Mouse (Mus musculus): ENCODE results near the gene Tnmd.

Gene Tnmd

DNA sequence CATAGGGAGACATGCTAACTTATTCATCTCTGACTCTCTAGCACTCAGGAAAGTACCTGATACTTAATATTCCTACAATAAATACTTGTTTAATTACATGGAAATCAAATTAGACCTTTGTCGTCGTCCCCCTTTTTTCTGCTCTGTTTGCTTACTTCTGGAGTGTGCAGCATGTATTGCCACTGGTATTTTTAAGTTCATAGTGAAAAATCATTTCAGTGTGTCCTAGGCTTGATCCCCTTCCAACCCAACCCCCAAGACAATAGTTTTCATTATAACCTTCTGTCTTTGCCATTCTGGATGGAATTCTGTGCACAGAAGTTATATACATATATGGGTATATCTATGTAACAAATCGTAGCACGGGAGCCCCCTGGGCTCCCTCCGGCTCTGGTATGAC, at the start of gene Tnmd:
Gene Tnmd (plus strand): TSS at position 301 of the 400 bp plus-strand sequence.
- no peak for DNase-seq

- DNase-seq = no peak
Measured at GRCm38 (mm10) chrX:133853637-133854036, 2.9 kb downstream of the Tnmd start.

DNA sequence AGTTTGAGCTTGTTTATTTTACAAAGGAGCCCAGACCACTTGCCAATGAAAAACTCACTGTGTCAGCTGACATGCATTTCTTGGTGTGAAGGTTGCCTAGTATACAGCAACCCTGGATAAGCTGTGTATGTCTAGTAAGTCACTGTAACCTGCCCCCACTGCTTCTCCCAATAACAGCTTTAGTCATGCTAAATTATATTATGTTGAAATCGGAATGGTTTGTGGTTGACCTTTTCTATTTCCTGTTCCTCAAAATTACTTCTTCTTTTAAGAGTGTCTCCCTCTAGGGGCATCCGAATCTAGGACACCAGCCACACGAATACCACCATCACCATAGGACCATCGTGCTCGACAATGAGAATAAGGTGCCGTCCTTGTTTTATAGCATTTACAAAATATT, 19.0 kb downstream of the Tnmd start:
- DNase-seq = no peak

GRCm38 (mm10) chrX:133887308-133887707, 36.5 kb downstream of the Tnmd start:
- DNase-seq = no peak

DNA sequence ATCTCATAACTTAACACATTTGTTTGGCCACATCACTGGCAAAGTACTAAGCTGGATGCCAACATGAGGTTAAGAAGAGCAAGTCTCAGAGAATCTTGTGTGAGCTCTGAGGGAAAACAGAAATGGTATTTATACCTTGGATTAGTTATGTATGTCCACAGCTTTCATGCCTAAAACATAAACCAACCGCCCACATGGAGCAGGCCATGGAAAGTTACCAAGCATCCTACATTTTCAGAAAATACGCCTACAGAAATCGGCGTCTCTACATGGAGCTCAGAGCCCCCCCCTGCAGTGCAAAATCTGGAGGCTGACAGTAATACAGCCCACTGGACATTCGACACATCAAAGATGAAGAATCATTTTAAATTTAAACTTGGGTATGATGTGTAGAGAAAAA, 37.3 kb downstream of the Tnmd start:
- DNase-seq = no peak

DNA sequence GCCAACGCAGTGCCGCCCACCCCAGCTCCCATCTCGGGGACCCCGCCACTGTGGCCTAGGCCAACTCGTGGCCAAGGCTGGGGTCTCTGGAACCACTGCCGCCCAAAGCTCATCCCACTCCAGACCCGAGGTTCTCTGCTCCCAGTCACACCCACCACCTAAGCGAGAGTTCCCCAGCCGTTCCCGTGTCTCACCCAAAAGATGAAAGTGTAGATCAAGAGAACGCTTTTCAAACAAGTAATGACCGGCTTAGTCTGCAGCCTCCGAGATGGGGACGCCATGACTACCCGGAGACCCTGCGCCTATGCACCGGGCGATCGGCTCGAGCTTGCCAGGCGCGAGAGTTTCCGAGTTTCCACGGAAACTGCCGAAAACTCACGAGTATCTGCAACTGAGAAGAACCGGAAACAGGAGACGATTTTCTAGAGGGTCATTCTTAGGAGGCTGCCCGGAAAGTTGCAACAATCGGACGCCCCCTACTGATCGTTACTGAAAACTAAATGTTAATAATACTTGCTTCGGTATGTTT, 47.3 kb downstream of the Tnmd start, which contains the start of gene Tspan6:
Gene Tspan6 (minus strand): TSS at position 416 of the 529 bp plus-strand sequence.
- DNase-seq = peak; percentile 97

DNA sequence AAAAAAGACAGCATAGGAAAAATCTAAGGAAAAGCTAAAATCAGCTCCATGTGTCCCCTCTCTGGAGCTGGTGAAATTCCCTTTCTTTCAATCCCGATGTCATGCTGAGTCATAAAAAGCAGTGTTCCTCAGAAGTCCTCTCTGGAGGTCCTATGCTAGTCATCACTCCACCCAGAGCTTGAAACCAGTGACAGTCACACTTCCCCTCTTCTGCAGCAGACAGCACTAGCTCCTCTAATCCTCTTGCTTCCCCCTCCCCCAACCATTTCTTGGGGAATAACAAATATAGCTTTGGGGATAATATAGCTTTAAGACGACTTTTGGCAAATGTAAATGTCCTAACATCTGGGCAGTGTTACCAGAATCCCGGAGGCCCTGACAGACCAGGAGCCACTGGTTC, 57.5 kb downstream of the Tnmd start, which contains the start of gene Srpx2:
Gene Srpx2 (plus strand): TSS at position 166 of the 400 bp plus-strand sequence.
- peak; percentile 90 for DNase-seq

- peak; percentile 97 for DNase-seq
Measured at GRCm38 (mm10) chrX:133911397-133912103, 60.8 kb downstream of the Tnmd start.

GRCm38 (mm10) chrX:133913006-133913405, 62.2 kb downstream of the Tnmd start:
- no peak for DNase-seq

DNA sequence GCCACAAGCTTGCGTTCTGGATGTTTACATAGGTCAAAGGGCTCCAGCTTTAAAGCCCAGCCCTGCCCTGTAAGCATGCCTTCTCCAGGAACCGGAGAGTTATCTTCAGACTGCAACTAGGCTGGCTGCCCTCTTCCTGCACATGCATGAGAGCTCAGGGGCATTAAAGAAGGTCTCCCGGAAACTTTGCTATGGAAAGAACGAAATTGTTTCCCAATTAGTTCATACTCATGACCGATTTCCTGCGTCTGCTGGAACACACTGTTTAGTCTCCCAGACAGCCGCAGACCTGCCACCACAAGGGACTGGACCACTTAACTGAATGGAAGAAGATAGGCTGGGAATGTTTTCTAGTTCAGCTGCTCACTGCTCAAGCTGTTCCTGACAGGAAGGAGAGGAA, 63.4 kb downstream of the Tnmd start:
- peak; percentile 95 for DNase-seq
